Mouse (Mus musculus): ENCODE data around the gene Tnfsf8.

Gene Tnfsf8

DNA sequence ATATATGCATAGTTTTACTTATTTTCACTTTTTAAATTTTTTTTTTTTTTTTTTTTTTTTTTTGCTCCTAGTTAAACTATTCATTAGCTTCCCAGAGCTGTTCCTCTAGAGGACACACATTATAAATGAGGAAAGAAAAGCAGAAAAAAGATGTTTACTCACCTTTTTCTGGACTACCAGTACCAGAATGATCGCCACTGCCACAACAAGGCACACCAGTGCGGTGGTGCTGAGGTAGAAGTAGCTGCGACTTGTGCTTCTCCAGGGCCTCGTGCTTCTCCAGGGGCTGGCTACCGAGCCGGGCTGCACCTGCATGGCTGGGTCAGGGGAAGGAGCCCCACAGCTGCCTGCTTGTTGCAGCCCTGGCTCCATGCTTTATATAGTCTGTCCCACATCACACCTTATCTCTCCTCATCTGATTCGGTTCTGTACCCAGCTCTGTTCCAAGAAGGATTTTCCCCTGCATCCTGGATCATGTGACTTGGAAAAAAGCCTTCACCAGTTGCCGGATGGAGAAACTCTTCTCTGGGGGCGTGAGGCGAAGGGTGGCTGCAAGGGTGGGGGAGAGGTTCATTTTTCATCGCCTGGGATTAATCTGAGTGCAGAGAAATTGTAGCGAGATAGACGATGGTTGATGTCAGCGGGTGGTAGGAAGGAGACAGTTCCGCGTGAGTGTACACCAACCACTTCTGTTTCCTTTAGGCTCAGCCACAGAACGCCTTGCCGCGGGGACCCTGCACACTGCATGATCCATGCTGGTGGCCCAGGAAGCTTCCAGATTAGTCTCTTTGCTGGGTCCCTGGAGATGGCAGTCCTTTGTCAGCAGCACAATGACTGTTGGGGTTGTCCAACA lies at the start of gene Tnfsf8:
TSS of gene Tnfsf8 (minus strand) at position 660 of the 853 bp plus-strand sequence.
- DNase-seq (ENCODE audit: low spot score in 2 of 2): no peak

- DNase-seq (ENCODE audit: low spot score in 2 of 2): no peak
Observed at GRCm38 (mm10) chr4:63908511-63908910, 47.4 kb upstream of the Tnfsf8 start.

GRCm38 (mm10) chr4:63907473-63907872 lies 46.3 kb upstream of the Tnfsf8 start:
- no peak for DNase-seq (ENCODE audit: low spot score in 2 of 2)

DNA sequence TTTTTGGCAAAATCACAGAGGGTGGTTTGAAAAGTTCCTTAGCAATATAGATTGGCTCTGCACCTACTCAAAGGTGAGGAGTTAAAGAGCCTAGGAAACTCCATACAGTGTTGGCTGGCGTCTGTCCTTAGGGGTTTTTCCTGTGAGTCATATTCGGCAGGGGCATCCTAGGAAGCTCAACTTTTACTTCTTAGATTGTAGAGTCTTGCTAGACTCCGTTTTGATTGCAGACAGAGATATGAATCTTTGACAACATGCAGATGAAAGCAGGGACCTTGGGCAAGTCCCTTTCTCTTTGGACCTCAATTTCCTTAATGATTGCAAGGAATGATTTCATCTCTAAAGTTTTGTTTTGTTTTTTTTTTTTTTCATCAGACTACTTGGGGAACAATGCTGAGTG lies 44.9 kb upstream of the Tnfsf8 start:
- DNase-seq (ENCODE audit: low spot score in 2 of 2): no peak

GRCm38 (mm10) chr4:63899081-63899523 lies 38.0 kb upstream of the Tnfsf8 start:
- DNase-seq (ENCODE audit: low spot score in 2 of 2): no peak

- DNase-seq (ENCODE audit: low spot score in 2 of 2): no peak
Observed at GRCm38 (mm10) chr4:63897152-63897551, 36.0 kb upstream of the Tnfsf8 start.

DNA sequence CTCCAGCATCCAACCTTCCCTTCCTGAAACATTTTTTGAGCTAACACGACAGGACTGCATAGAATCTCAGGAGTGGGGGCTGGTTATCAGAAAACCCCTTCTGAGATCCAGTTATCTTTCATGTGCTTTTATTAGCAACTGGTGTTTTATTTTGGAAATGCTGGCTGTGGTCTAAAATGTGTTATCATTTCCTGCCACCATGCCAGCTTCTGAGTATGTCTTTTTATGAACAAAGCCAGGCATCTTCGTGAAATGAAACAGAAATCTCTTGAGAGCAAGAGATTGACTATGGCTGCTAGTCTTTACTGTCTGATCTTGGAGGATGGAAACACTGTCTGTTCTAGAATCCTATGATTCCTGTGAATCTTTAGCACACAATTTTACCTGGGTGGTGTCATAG lies 25.0 kb upstream of the Tnfsf8 start:
- DNase-seq (ENCODE audit: low spot score in 2 of 2): no peak

GRCm38 (mm10) chr4:63876720-63877119 lies 15.6 kb upstream of the Tnfsf8 start:
- DNase-seq (ENCODE audit: low spot score in 2 of 2): no peak

DNA sequence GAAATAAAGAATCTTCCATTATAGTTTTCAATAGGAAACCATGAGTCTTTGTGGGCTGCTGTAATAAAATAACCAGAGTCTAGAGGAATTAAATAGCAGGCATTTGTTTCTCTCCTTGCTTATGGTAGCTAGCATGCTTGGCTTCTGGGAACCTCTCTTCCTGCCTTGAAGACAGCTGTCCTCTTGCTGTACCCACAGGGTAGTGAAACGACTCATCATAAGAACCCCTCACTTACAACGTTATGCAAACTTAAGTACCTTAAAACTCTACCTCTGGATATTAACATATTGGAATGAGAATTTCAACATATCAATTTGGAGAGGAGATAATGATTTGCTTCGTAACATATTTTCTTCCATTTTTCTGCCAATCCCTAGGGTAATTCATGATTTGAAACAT lies 14.3 kb upstream of the Tnfsf8 start:
- no peak for DNase-seq (ENCODE audit: low spot score in 2 of 2)

DNA sequence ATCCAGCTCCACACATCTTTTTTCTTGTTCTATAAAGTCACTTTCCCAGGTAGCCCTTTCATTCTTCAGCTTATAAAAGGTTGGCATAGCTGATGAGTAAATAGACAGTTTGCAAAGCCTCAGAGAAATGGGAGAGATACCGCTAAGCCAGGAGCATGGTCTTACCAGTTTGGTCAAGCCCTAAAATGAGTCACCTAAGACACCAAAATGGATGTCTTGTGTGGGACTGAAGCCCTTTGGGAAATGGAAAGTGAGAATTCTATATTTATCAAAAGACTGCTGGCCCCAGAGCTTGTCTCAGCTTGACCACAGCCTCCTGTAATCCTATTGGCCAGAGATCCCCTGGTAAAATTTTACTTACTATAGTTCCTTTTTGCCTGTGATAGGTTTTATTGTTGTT lies 9.5 kb upstream of the Tnfsf8 start:
- no peak for DNase-seq (ENCODE audit: low spot score in 2 of 2)

GRCm38 (mm10) chr4:63868770-63869169 lies 7.6 kb upstream of the Tnfsf8 start:
- no peak for DNase-seq (ENCODE audit: low spot score in 2 of 2)

DNA sequence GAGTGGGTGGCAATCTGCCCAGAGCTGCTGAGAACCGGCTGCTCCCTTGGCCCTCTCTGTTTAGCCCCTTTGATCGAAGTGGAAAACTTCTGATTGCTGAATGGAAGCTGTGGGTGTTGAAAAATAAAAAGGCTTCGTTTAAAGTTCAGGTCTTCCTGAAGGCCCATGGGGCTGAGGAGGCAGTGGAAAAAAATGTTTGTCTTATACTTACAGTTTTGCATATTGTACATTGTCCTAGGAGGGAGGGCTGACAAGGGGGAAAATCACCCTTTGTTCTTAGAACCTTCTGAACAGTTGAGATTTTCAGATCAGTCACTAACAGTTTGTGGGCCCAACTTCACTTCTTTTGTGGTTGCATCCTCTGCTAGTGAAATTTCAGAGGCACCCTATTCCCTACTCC lies 1.8 kb upstream of the Tnfsf8 start:
- no peak for DNase-seq (ENCODE audit: low spot score in 2 of 2)

DNA sequence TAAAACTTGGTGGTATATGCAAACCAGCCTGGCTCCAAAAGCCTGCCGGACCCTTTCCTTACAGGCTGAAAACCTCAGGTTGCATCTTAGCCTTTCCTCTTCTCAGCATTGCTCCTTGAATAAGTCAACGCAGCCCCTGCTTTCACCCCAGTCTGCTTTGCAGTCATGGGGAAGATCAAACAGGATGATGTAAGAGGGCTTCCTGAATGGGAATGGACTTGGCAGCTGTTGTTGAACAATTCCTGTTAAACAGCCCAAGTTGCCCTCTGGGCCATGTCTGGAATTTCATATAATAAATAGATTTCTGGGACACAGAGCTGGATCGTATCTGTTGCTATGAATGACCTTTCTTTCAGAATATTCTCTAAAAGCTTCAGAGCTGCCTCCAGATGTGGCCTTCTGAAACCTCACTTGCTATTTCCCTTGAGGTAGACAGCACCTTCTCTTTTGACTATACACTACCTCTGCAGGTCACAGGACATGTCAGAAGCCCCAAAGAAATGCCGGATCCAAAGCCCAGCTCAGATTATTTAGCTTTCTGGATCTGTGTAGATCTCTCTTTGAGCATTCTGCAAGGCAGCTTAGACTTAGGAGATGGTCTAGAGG lies 1.0 kb upstream of the Tnfsf8 start:
- no peak for DNase-seq (ENCODE audit: low spot score in 2 of 2)

DNA sequence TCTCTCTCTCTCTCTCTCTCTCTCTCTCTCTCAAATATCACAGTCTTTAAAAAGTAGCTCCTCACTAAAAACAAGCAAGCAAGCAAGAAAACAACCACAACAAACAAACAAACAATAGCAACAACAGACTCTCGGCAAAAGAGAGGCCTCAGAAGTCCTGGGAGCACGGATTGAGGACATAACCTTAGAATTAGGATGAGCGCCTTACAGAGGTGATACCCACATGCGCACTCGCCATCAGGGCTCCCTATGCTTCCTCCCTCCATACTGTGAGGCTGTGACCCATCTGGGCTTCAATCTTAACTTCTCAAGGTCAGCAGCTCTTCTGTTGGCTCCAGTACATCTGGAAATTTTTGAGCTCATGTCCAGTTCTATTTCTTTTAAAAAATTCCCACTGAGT lies 911 bp downstream of the Tnfsf8 start:
- no peak for DNase-seq (ENCODE audit: low spot score in 2 of 2)

GRCm38 (mm10) chr4:63859785-63860203 lies 1.4 kb downstream of the Tnfsf8 start:
- DNase-seq (ENCODE audit: low spot score in 2 of 2): no peak

- no peak for DNase-seq (ENCODE audit: low spot score in 2 of 2)
Observed at GRCm38 (mm10) chr4:63858646-63859224, 2.4 kb downstream of the Tnfsf8 start.

DNA sequence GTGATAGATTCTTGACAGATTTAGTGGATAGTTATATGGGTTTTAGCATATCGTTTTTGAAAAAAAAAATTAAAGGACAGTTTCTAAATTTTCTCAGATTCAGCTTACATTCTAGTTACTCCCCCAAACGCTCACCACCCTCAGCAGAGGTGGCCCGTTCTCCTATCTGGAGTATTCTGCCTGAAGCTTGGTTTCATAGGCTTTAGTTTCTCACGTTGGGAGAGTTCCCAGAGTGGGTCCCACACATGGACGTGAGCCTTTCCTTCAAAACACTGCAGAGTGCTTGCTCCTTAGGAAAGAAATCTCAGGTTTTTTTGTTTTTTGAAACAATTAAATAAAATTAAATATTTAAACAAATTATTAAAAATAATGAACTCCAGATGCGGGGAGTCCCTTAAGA lies 4.4 kb downstream of the Tnfsf8 start:
- DNase-seq (ENCODE audit: low spot score in 2 of 2): no peak

DNA sequence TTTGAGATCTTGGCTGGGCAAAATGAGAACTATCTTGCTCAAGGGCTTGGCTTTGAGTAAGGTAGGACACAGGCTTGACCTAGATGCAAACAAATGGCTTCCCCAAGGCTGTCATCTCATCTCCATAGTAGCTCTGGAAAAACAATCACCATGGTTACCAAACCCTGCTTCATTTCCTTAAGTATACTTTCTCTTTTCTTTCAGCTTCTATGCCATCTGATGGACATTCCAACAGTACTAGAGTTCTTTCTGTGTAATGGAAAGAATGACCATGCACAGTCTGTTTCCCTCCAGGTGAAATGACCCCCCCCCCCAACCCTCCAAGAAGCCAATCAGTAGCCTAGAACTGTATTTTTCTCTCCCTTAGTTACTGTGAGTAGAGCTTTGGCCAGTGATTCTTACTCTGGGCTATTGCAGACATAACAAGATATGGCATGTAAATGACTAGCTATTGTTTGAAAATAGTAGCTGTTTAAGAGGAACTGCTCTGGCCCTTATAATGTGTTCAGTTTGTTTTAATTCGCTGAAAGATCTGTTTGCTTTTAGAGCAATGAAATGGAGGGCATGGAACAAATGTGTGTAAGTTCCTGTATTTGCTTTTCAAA lies 7.3 kb downstream of the Tnfsf8 start:
- DNase-seq (ENCODE audit: low spot score in 2 of 2): no peak

GRCm38 (mm10) chr4:63850082-63850481 lies 11.1 kb downstream of the Tnfsf8 start:
- no peak for DNase-seq (ENCODE audit: low spot score in 2 of 2)

DNA sequence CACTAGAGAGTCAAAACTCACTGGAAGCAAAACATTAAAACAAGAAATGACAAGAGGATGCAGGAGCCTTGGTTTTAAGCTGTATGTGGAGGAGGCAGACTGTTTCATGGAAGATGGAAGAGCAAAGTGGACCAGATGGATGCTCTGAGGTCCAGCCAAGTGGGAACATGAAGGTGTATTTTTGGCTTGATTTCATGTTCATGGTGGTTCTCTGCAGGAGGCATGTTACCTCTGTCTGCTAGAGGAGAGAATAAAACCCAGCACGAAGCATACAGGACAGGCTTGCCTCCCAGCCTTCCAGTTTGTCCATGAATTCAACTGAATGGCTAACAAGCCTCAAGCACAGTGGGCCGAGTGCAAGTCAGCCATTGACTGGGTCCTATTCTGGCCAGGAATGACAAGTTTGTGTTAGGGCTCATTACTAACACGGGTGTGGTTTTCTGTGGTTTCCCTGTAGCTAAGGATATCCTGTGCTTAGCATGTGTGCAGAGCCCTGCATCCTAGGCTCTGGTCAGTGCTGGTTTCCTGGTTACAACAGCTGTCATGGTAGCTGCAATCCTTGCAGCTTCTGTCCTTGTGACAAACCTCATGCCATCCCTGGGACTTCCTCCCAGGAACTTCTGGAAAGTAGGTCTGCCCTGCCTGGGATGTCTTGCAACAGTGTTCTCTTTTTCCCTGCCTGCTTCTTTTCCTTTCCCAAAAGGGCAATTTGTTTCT lies 14.1 kb downstream of the Tnfsf8 start:
- no peak for DNase-seq (ENCODE audit: low spot score in 2 of 2)

DNA sequence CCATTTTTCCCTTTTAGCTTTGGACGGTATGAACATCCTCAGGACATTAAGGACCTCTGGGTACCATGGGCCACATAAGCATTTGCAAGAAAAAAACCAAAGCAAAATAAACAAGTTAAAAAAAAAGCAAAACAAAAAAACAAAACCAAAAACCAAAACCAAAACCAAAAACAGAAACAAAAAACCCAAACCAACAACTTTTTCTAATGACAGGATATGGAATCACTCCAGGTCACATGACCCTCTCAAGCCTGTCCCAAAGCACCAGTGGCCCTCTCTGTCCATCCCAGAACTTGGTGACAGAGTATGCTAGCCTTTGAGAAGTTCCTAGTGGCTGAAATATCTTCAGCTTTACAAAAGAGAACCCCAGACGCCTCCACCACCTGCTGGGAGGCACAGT lies 15.4 kb downstream of the Tnfsf8 start:
- DNase-seq (ENCODE audit: low spot score in 2 of 2): no peak

GRCm38 (mm10) chr4:63843924-63844323 lies 17.2 kb downstream of the Tnfsf8 start:
- no peak for DNase-seq (ENCODE audit: low spot score in 2 of 2)
